Mouse (Mus musculus) spleen, postnatal 4 days (tissue): Measurements from ENCODE around the gene Ubn1.
A peak's percentile ranks its signal among the peaks of the same experiment; 100 is the strongest.

Source experiments
- DNase-seq, 2 experiments: peaks; one replicate each; pipeline ENCODE4 v3.0.0; 2022; ENCODE audit warnings: low spot score in 2 of 2

Ubn1 gene

GRCm38 (mm10) chr16:5049774-5050234 is at the start of gene Ubn1, which contains the start of gene Glyr1:
Ubn1 (plus strand) TSS chr16:5050057.
Glyr1 (minus strand) TSS chr16:5049863.
- peak; percentile 99 for DNase-seq

- DNase-seq, result no peak
Observed at GRCm38 (mm10) chr16:5000611-5001010, 49.2 kb upstream of the Ubn1 start.

GRCm38 (mm10) chr16:5007067-5007466 is 42.8 kb upstream of the Ubn1 start, which contains the start of gene Smim22:
Smim22 (plus strand) TSS chr16:5007288.
- no peak for DNase-seq

GRCm38 (mm10) chr16:5007492-5007891 is 42.4 kb upstream of the Ubn1 start:
- no peak for DNase-seq

GRCm38 (mm10) chr16:5008076-5008475 is 41.8 kb upstream of the Ubn1 start:
- DNase-seq, result no peak

- DNase-seq, result no peak
Observed at GRCm38 (mm10) chr16:5010371-5010935, 39.4 kb upstream of the Ubn1 start.

- DNase-seq, result peak; percentile 27 to 67
Observed at GRCm38 (mm10) chr16:5011285-5011684, 38.6 kb upstream of the Ubn1 start.

- DNase-seq, result peak; percentile 20 to 63
Observed at GRCm38 (mm10) chr16:5012036-5013005, 37.5 kb upstream of the Ubn1 start.

- DNase-seq, result peak; percentile 95 to 96
Observed at GRCm38 (mm10) chr16:5013054-5013838, 36.6 kb upstream of the Ubn1 start, which contains the start of gene Rogdi. Rogdi (minus strand) TSS chr16:5013553.

- no peak for DNase-seq
Observed at GRCm38 (mm10) chr16:5014578-5014977, 35.3 kb upstream of the Ubn1 start.

- no peak for DNase-seq
Observed at GRCm38 (mm10) chr16:5024021-5024420, 25.8 kb upstream of the Ubn1 start.

GRCm38 (mm10) chr16:5029847-5030246 is 20.0 kb upstream of the Ubn1 start:
- no peak for DNase-seq

- no peak for DNase-seq
Observed at GRCm38 (mm10) chr16:5035591-5035990, 14.3 kb upstream of the Ubn1 start.

GRCm38 (mm10) chr16:5036649-5037234 is 13.1 kb upstream of the Ubn1 start:
- no peak for DNase-seq

GRCm38 (mm10) chr16:5045322-5045721 is 4.5 kb upstream of the Ubn1 start:
- DNase-seq, result no peak

GRCm38 (mm10) chr16:5049182-5049773 is 579 bp upstream of the Ubn1 start:
- no peak for DNase-seq

- peak; percentile 77 to 90 for DNase-seq
Observed at GRCm38 (mm10) chr16:5050251-5051110, 624 bp downstream of the Ubn1 start.

- DNase-seq, result no peak
Observed at GRCm38 (mm10) chr16:5058114-5058513, 8.3 kb downstream of the Ubn1 start.

- DNase-seq, result no peak
Observed at GRCm38 (mm10) chr16:5063472-5063871, 13.6 kb downstream of the Ubn1 start.

- DNase-seq, result no peak
Observed at GRCm38 (mm10) chr16:5070321-5070720, 20.5 kb downstream of the Ubn1 start.
